Mouse (Mus musculus) embryonic facial prominence, embryonic 11.5 days (tissue): ENCODE measurements around the gene Sgsm1. TPM values are rescaled to one million over a fixed set of nuclear protein-coding genes. Genes with fewer than 3 reads are reported as not detected.
"Not testable (repeated sequence)": the region's sequence is repeated elsewhere in the genome, so short reads cannot be mapped to it uniquely, and the experiment has no call there.

Experiments used
- ATAC-seq: fragments of 200-750 bp; cut with Nextera tagmentation; replicated peaks from 2 replicates; pipeline ENCODE4 v1.8.0; 2017; ENCODE audit warnings: low read depth; ENCODE audit not compliant: insufficient number of reproducible peaks, low FRiP score, low TSS enrichment
- DNase-seq: peaks from one replicate; pipeline ENCODE4 v3.0.0-alpha.2; 2015; ENCODE audit warnings: low spot score
- H3K27ac ChIP-seq: fragments of 300-500 bp; sonication (generic); replicated peaks from 2 replicates; pipeline ENCODE4 v1.5.1; 2014; ENCODE audit warnings: mild to moderate bottlenecking, low read depth, low read length, control low read depth
- H3K27me3 ChIP-seq: fragments of 300-500 bp; sonication (generic); 2 replicates; pipeline ENCODE4 v1.6.1; 2014; ENCODE audit warnings: mild to moderate bottlenecking, low read length, moderate library complexity, mixed read lengths; ENCODE audit not compliant: control insufficient read depth, insufficient read depth
- H3K36me3 ChIP-seq: fragments of 300-500 bp; sonication (generic); replicated peaks from 2 replicates; pipeline ENCODE4 v1.6.1; 2014; ENCODE audit warnings: low read depth, mild to moderate bottlenecking, low read length, moderate library complexity, mixed read lengths; ENCODE audit not compliant: control insufficient read depth, insufficient read depth
- H3K4me1 ChIP-seq: fragments of 300-500 bp; sonication (generic); 2 replicates; pipeline ENCODE4 v1.6.1; 2014; ENCODE audit warnings: low read length, mixed read lengths; ENCODE audit not compliant: control insufficient read depth, insufficient read depth
- H3K4me2 ChIP-seq: fragments of 300-500 bp; sonication (generic); 2 replicates; pipeline ENCODE4 v1.6.1; 2014; ENCODE audit warnings: low read depth, mild to moderate bottlenecking, control low read depth, low read length, moderate library complexity
- H3K4me3 ChIP-seq: fragments of 300-500 bp; sonication (generic); 2 replicates; pipeline ENCODE4 v1.5.1; 2014; ENCODE audit warnings: low read depth, low read length, control low read depth
- H3K9ac ChIP-seq: fragments of 300-500 bp; sonication (generic); replicated peaks from 2 replicates; pipeline ENCODE4 v1.6.1; 2014; ENCODE audit warnings: mild to moderate bottlenecking, control low read depth, low read length
- H3K9me3 ChIP-seq: fragments of 300-500 bp; sonication (generic); replicated peaks from 2 replicates; pipeline ENCODE4 v1.6.1; 2016; ENCODE audit warnings: mild to moderate bottlenecking, low read length, inconsistent platforms, mixed read lengths; ENCODE audit not compliant: control insufficient read depth
- WGBS: fragments of 180-500 bp; shearing (Covaris S2); extraction: QIAGEN DNeasy Blood & Tissue Kit; methylation state at CpG from one replicate; pipeline ENCODE4 v1.1.7; 2014; 5-methylcytosine and 5-hydroxymethylcytosine counted together
- polyA plus RNA-seq: library from polyadenylated mRNA; unstranded; fragments of >200 nt; fragmentation: Nextera tagmentation; extraction: Ambion mirVana; gene quantifications from 2 replicates; pipeline ENCODE4 v1.2.1, GENCODE M21; 2014

The Sgsm1 gene
- polyA plus RNA-seq, 1 experiment from 2014 or later, result 7.4 TPM

DNA sequence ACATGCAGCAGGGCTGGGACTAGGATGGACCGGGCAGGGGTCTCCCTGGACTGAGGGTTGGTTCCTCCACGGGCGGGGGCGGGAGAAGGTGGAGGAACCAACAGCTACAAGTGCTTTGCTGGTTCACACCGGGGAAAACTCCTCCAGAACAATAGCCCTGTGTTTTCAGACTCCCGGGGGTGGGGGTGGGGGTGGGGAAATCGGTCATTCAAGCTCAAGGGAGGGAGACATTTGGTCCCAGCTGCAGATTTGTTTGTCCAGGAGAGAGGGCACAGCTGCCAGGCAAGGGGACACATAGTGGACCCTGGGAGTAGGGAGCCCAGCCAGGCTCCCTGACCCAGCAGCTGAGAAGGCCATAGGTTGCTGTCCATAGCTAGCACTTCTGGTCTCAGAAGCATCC lies 38.6 kb upstream of the Sgsm1 start:
- no peak overlapping the region for H3K9ac ChIP-seq
- H3K9me3 ChIP-seq, result no peaks in the 10 kb centered on the region
- 0% methylated on average over 7 of the region's 7 CpGs for WGBS
- DNase-seq (no peak), ATAC-seq (no peak)
- no peak overlapping the region for H3K27ac ChIP-seq
- H3K4me1 ChIP-seq, result no peaks in the 10 kb centered on the region
- no peaks in the 10 kb centered on the region for H3K36me3 ChIP-seq
- H3K4me3 ChIP-seq, result no peak overlapping the region
- H3K4me2 ChIP-seq, result no peak overlapping the region
- peaks cover 31% of the 10 kb centered on the region for H3K27me3 ChIP-seq

DNA sequence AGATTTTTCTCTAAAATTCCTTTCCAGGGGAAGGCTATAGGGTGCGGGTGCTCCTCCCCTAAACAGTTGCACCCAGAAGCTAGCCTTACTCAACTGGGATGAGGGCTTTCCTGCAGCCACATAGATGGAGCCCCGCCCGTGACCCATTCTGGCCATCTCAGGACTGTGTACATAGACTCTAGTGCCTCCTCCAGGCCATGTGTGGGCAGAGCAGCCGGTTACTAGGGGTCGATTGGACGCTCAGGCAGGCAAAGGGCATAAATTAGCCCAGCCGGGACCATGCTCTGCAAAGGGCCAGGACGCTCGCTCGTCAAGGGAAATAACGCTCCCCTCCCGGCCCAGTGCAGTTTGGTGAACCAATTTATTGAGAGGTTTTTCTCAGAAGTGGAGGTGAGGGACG lies 38.0 kb upstream of the Sgsm1 start:
- H3K36me3 ChIP-seq, result no peaks in the 10 kb centered on the region
- no peak overlapping the region for H3K27ac ChIP-seq
- H3K4me1 ChIP-seq, result no peaks in the 10 kb centered on the region
- peaks cover 31% of the 10 kb centered on the region for H3K27me3 ChIP-seq
- H3K9ac ChIP-seq, result no peak overlapping the region
- ATAC-seq (no peak), DNase-seq (peak; percentile 30)
- 11% methylated on average over 13 of the region's 13 CpGs for WGBS
- no peaks in the 10 kb centered on the region for H3K9me3 ChIP-seq
- H3K4me2 ChIP-seq, result no peak overlapping the region
- no peak overlapping the region; the same call in 1 of the 2 replicates for H3K4me3 ChIP-seq

DNA sequence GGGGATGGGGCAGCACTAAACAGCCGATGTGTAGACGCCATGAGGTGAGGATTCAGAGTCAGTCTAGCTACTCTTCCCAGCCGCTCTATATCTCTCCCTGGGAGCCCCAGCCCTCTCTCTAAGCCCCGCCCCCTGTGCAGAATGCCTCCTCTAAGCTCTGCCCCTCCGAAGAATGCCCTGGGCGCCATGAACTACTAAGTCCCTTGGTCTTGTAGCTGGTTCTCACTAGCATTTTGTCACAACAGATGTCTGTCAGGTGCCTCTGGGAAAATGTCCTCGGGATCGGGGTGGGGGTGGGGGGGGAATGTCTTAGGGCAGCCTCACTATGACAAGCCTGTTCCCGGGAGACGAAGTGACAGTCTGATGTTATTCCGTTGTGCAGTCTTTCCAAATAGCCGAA lies 37.0 kb upstream of the Sgsm1 start:
- no peak overlapping the region for H3K27ac ChIP-seq
- no peak overlapping the region for H3K4me2 ChIP-seq
- DNase-seq, result no peak
- no peaks in the 10 kb centered on the region for H3K9me3 ChIP-seq
- no peaks in the 10 kb centered on the region for H3K36me3 ChIP-seq
- no peak for ATAC-seq
- H3K4me1 ChIP-seq, result no peaks in the 10 kb centered on the region
- peaks cover 31% of the 10 kb centered on the region for H3K27me3 ChIP-seq
- H3K4me3 ChIP-seq, result no peak overlapping the region
- H3K9ac ChIP-seq, result no peak overlapping the region
- 30% methylated on average over 12 of the region's 12 CpGs for WGBS

DNA sequence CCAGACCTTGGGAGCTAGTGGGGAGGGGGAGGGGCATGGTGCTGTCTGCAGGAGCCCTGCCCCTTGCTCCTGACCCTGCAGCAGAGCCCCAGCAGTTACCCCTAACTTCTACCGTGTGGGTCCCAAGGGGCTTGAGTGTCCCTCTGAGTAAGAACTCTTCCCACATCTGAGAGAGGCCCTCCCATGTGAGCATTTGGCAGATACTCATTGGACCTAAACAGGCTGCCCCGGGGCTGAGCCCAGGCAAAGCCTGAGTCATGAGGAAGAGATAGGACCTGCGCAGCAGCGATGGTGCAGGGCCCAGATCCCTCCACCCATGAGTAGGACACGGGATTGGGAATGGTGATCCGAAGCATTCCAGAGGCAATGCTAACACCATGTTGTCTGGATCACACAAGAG lies 36.1 kb upstream of the Sgsm1 start:
- not testable (repeated sequence) for H3K27ac ChIP-seq, ATAC-seq, H3K36me3 ChIP-seq, DNase-seq, H3K4me3 ChIP-seq, H3K4me1 ChIP-seq, H3K9ac ChIP-seq, H3K4me2 ChIP-seq, H3K9me3 ChIP-seq
- WGBS, result 39% methylated on average over 6 of the region's 6 CpGs
- H3K27me3 ChIP-seq, result peaks cover 31% of the 10 kb centered on the region

DNA sequence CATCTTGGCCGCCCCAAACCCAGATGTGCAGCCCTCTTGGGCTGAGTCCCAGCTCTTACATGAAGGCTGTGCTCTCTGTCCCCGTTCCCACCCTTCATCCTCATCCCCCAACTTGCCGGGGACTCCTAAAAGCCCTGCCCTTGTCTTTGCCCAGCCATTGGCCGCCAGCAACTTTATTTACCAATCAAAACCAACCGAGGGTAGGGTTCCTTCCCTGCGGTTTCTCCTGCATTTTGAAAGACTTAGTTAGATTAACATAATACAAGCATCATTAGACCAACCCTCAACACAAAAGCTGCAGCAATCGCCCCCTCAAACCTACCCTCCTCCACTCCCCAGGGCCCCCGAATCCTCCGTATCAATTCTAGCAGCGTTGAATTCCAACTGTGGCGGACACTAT lies 35.2 kb upstream of the Sgsm1 start:
- no peak overlapping the region for H3K9ac ChIP-seq
- H3K4me3 ChIP-seq, result no peak overlapping the region
- H3K9me3 ChIP-seq, result no peaks in the 10 kb centered on the region
- DNase-seq, result no peak
- no peaks in the 10 kb centered on the region for H3K4me1 ChIP-seq
- no peak overlapping the region for H3K27ac ChIP-seq
- H3K4me2 ChIP-seq, result no peak overlapping the region
- peaks cover 31% of the 10 kb centered on the region for H3K27me3 ChIP-seq
- WGBS, result 5% methylated on average over 11 of the region's 11 CpGs
- ATAC-seq, result no peak
- H3K36me3 ChIP-seq, result no peaks in the 10 kb centered on the region

DNA sequence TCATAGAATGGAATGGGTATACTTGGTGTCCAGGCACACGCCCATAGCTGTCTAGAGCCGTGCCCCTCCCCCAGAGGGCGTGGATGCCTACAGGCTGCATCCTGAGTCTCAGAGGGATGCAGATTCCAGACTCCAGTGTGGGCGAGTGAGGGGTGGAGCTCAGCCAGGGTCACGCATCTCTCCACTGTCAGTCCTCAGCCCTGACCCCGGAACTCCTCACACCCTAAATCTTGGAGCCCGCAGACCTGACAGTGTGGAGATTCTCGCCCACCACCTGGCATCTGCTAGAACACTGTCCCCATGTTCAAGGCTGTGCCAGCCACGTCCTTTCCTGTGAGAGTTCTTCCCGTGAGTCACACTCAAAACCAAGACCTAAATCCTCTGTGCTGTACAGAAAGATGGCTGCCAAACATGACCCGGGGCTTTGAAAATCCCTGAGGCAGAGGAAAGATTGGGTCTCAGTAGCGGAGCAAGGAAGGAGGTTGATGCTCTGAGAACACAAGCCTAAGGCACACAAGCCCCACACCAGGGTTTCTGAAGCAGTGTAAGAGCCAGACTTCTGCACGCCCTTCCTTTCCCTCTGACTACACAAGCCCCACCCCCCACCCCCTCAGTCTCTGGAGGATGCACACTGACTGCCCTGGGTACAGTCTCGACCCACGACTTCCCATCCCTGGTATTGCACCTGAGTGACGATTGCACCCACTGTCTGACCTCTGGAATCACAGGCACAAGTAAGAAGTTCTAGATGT lies 34.2 kb upstream of the Sgsm1 start:
- H3K27me3 ChIP-seq, result peaks cover 31% of the 10 kb centered on the region
- 24% methylated on average over 16 of the region's 16 CpGs for WGBS
- no peak overlapping the region for H3K4me2 ChIP-seq
- H3K9ac ChIP-seq, result no peak overlapping the region
- no peak for ATAC-seq
- no peaks in the 10 kb centered on the region for H3K36me3 ChIP-seq
- no peak overlapping the region for H3K27ac ChIP-seq
- H3K9me3 ChIP-seq, result no peaks in the 10 kb centered on the region
- H3K4me1 ChIP-seq, result no peaks in the 10 kb centered on the region
- DNase-seq, result no peak
- no peak overlapping the region for H3K4me3 ChIP-seq

DNA sequence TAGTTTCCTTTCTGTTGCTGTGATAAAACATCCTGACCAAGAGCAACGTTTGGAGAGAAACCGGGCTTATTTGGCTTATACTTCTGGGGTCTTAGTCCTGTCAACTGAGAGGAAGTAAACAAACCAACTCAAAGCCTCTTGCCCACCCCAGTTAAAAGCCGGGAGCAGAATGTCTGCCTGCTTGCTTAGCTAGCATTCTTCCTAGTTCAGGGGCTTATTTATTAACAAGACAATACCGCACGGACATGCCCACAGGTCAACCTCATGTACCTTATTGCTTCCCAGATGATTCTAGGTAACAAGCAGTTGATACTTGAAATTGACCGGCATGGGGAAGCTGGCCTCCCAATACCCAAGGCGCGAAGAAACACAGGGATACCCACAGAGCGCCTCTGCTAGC lies 25.7 kb upstream of the Sgsm1 start:
- 26% methylated on average over 9 of the region's 9 CpGs for WGBS
- no peak overlapping the region for H3K4me2 ChIP-seq
- no peaks in the 10 kb centered on the region for H3K4me1 ChIP-seq
- no peaks in the 10 kb centered on the region for H3K36me3 ChIP-seq
- H3K4me3 ChIP-seq, result no peak overlapping the region
- H3K27me3 ChIP-seq, result peaks cover 38% of the 10 kb centered on the region
- H3K27ac ChIP-seq, result no peak overlapping the region
- no peaks in the 10 kb centered on the region for H3K9me3 ChIP-seq
- no peak overlapping the region for H3K9ac ChIP-seq
- DNase-seq (no peak), ATAC-seq (no peak)

DNA sequence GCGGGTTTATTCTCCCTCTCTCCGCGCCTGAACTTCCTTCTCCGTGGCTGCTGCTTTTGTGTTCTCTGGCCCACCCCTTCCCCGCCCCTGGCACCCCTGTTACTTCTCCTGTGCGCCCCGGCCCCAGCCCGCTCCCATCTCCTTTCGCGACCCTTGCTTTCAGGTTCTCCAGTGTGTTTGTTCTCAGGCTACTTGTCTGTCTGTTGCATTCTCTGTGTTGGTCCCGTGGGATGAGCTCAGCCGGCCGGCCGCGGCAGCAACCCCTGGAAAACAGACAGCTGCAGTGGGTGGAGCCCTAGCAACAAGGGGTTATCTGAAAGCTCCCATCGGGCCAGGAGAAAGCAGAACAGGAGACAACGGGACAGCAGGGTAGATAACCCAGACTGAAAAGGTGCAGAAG lies 25.1 kb upstream of the Sgsm1 start:
- DNase-seq, result peak; percentile 31

More for the DNA sequence above, 25.1 kb upstream of the Sgsm1 start:
- H3K27me3 ChIP-seq, result peaks cover 38% of the 10 kb centered on the region
- peak overlapping the region; percentile 24 for H3K4me3 ChIP-seq
- no peaks in the 10 kb centered on the region for H3K4me1 ChIP-seq
- peak overlapping the region; percentile 30; the same call in 1 of the 2 replicates for H3K9ac ChIP-seq
- peak overlapping the region; percentile 55 for H3K4me2 ChIP-seq
- H3K27ac ChIP-seq, result no peak overlapping the region
- no peaks in the 10 kb centered on the region for H3K36me3 ChIP-seq
- ATAC-seq, result no peak
- no peaks in the 10 kb centered on the region for H3K9me3 ChIP-seq
- 1% methylated on average over 17 of the region's 17 CpGs for WGBS
